In the genomic region with DNA sequence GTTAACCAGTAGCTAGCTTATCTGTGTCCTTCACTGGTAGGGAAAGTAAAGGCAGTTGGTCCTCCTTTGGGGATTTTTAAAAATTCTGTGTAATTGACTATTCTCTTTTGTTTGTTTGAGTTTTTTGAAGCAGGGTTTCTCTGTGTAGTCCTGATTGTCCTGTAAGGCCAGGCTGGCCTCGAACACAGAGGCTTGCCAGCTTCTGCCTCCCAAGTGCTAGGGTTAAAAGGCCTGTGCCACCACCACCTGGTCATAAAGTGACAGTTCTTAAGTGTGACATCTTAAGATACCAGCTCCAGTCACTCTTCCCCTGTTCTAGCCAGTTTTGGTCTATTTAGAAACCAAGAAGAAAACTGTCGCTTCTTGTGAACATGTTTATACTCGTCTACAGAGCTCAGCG, we compare ENCODE assay signal across 8 mouse cellular contexts. TPM values are rescaled to one million over a fixed set of nuclear protein-coding genes. Genes with fewer than 3 reads are reported as not detected.
A peak's percentile ranks its signal among the peaks of the same experiment; 100 is the strongest.
DNase-seq lines count a peak whose midpoint lies in the region; ATAC-seq and TF ChIP-seq lines count a peak whose summit lies in the region.

No protein-coding gene starts in this region.

- peak overlapping the region; percentile 91 for H3K4me2 ChIP-seq in lung, embryonic 16.5 days (ENCODE audit: low read depth, low read length)
- H3K4me2 ChIP-seq in neural tube, embryonic 14.5 days (ENCODE audit: low read depth, low read length): peak overlapping the region; percentile 89; the same call in 1 of the 2 replicates

- H3K27ac ChIP-seq in lung, embryonic 16.5 days (ENCODE audit: low read length): no peak overlapping the region
- no peak overlapping the region for H3K27ac ChIP-seq in embryonic fibroblast, embryonic 13.5 days (ENCODE audit: insufficient read depth, low read length)
- H3K27ac ChIP-seq in limb, embryonic 10.5 days: no peak overlapping the region
- H3K27ac ChIP-seq in neural tube, embryonic 14.5 days (ENCODE audit: low read depth, low read length): no peak overlapping the region

- TF ChIP-seq POLR2A in embryonic fibroblast, embryonic 13.5 days (IDR thresholded peaks at IDR 0.05; ENCODE audit: low read depth, low read length): no peak

- intact Hi-C loops in left cerebral cortex, postnatal 36 days (cut with DNase I): no loop called here
- intact Hi-C loops in left cerebral cortex, postnatal 10 days (cut with DNase I): loop anchor here (5.0 kb wide), 1 partner anchor 56 kb away; no protein-coding TSS in a partner anchor

- TF ChIP-seq CTCF in embryonic fibroblast, embryonic 13.5 days (IDR thresholded peaks at IDR 0.05; ENCODE audit: borderline replicate concordance, insufficient read depth, low read length): no peak

- 71% methylated on average over 4 of the region's 4 CpGs for WGBS in lung, embryonic 16.5 days
- WGBS in limb, embryonic 10.5 days: 86% methylated on average over 4 of the region's 4 CpGs
- WGBS in neural tube, embryonic 14.5 days: 87% methylated on average over 4 of the region's 4 CpGs

- H3K27me3 ChIP-seq in lung, embryonic 16.5 days (ENCODE audit: control insufficient read depth, insufficient read depth, low read depth, low read length): no peaks in the 10 kb centered on the region
- peaks cover 9% of the 10 kb centered on the region; the same call in 1 of the 2 replicates for H3K27me3 ChIP-seq in limb, embryonic 10.5 days (ENCODE audit: low read depth, poor library complexity, severe bottlenecking)
- no peaks in the 10 kb centered on the region for H3K27me3 ChIP-seq in neural tube, embryonic 14.5 days (ENCODE audit: control insufficient read depth, insufficient read depth, low read length)

- H3K9ac ChIP-seq in lung, embryonic 16.5 days (ENCODE audit: low read length): no peak overlapping the region; the same call in 1 of the 2 replicates
- H3K9ac ChIP-seq in neural tube, embryonic 14.5 days (replicated peaks; ENCODE audit: low read depth, low read length): no peak overlapping the region

- H3K9me3 ChIP-seq in lung, embryonic 16.5 days (ENCODE audit: control insufficient read depth, low read length): no peaks in the 10 kb centered on the region
- H3K9me3 ChIP-seq in limb, embryonic 10.5 days (replicated peaks): no peaks in the 10 kb centered on the region
- no peaks in the 10 kb centered on the region for H3K9me3 ChIP-seq in neural tube, embryonic 14.5 days (ENCODE audit: control insufficient read depth, low read length)

- no peak for DNase-seq in lung, postnatal 14 days
- DNase-seq in limb, embryonic 10.5 days (ENCODE audit: low spot score): no peak
- DNase-seq in left cerebral cortex, postnatal 36 days (ENCODE audit: low spot score in 2 of 2): no peak
- no peak for DNase-seq in urinary bladder, postnatal 14 days (ENCODE audit: low spot score)
- DNase-seq in left cerebral cortex, postnatal 10 days (ENCODE audit: extremely low spot score in 1 of 2, low spot score in 2 of 2): no peak

- ATAC-seq in lung, embryonic 16.5 days (ENCODE audit: low read depth): no peak
- ATAC-seq in neural tube, embryonic 14.5 days (ENCODE audit: low read depth): no peak

- no peaks in the 10 kb centered on the region for H3K36me3 ChIP-seq in lung, embryonic 16.5 days (ENCODE audit: control insufficient read depth, insufficient read depth, low read length)
- peaks cover 3% of the 10 kb centered on the region; the same call in 1 of the 2 replicates for H3K36me3 ChIP-seq in limb, embryonic 10.5 days
- no peaks in the 10 kb centered on the region for H3K36me3 ChIP-seq in neural tube, embryonic 14.5 days (ENCODE audit: control insufficient read depth, insufficient read depth, low read length)

- H3K4me3 ChIP-seq in lung, embryonic 16.5 days (ENCODE audit: low read length): no peak overlapping the region
- H3K4me3 ChIP-seq in embryonic fibroblast, embryonic 13.5 days (ENCODE audit: insufficient read depth, low read length): peak overlapping the region; percentile 92
- H3K4me3 ChIP-seq in limb, embryonic 10.5 days: peak overlapping the region; percentile 99; the same call in 1 of the 2 replicates
- peak overlapping the region; percentile 92; the same call in 1 of the 2 replicates for H3K4me3 ChIP-seq in neural tube, embryonic 14.5 days (ENCODE audit: low read depth, low read length)

- H3K4me1 ChIP-seq in lung, embryonic 16.5 days (replicated peaks; ENCODE audit: control insufficient read depth, insufficient read depth, low read length): peaks cover 24% of the 10 kb centered on the region
- H3K4me1 ChIP-seq in embryonic fibroblast, embryonic 13.5 days (ENCODE audit: control insufficient read depth, insufficient read depth, low read length): peaks cover 12% of the 10 kb centered on the region
- peaks cover 35% of the 10 kb centered on the region for H3K4me1 ChIP-seq in limb, embryonic 10.5 days
- peaks cover 30% of the 10 kb centered on the region for H3K4me1 ChIP-seq in neural tube, embryonic 14.5 days (ENCODE audit: control insufficient read depth, insufficient read depth, low read length)

RNA-seq across cellular contexts. Expression of gene Usp24, which starts 2.2 kb away (rescaled TPM):
- 3.9 and 4.4 TPM in 2 replicates for polyA plus RNA-seq in lung, embryonic 16.5 days (2015; fragmentation: Nextera tagmentation; extraction: Ambion mirVana)
- polyA plus RNA-seq in embryonic fibroblast, embryonic 13.5 days (2011; ENCODE audit: insufficient read length, low read depth, missing spikeins): 31.1 and 35.4 TPM in 2 replicates
- polyA plus RNA-seq in limb, embryonic 10.5 days (2016; fragmentation: Nextera tagmentation; extraction: Ambion mirVana): 7.3 and 7.4 TPM in 2 replicates
- 14.4 and 14.6 TPM in 2 replicates for polyA plus RNA-seq in neural tube, embryonic 14.5 days (2014; fragmentation: Nextera tagmentation; extraction: Ambion mirVana)
- total RNA-seq in left cerebral cortex, postnatal 36 days (2021): 10 to 100 TPM; 37.4 to 42.1 TPM
- 10 to 100 TPM; 47.2 to 48.0 TPM for total RNA-seq in left cerebral cortex, postnatal 10 days (2021)
